Mouse (Mus musculus) erythroblast, adult 5-6 weeks (primary cell): ENCODE measurements at regions not wholly inside any gene's neighbourhood (a gene's known extent, or its start where the extent isn't known, plus 50 kb on each side); places are given as distances from the start of the nearest gene placed in this dataset.
"Not testable (repeated sequence)": the region's sequence is repeated elsewhere in the genome, so short reads cannot be mapped to it uniquely, and the experiment has no call there.

Experiments
- ATAC-seq: replicated peaks from 2 replicates; pipeline ENCODE4 v1.8.0; 2016; ENCODE audit warnings: moderate number of reproducible peaks, mild to moderate bottlenecking, moderate TSS enrichment, inconsistent platforms; ENCODE audit not compliant: poor library complexity, low FRiP score, severe bottlenecking

DNA sequence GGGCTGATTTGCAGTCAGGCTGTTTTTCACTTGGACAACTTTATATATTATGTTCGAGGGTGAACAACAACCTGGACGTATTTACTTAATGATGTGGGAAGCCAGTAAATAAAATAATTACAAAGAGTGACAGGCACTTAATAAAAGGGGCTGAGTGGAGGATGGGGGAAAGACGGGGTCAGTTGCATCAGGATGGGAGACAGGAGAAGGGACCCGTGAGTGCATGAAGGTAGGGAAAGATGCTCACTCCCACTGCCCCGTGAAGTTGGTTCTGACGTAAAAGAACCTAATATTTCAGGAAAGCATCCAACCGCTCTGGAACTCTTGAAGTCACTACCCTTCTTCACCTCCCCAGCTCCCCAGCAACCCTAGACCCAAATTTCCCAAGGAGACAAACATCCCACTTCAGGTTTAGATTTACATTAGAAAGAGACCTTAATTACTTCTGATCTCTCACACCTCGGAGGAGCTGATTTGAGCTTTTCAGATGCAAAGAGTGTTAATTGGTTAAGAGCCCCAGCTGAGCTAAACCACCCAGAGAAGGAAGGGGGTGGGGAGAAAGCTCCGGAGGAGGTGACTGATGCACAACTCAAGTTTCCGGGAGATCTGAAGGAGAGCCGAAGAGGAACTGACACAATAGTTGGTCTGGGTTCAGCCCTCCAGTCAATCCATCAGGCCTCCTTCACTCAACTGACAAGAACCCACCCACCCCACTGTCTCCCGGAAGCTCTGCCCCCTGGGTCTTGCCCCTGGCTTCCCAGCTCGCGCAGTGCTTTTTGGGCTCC, 121.9 kb upstream of the Shb start:
- ATAC-seq: no peak

DNA sequence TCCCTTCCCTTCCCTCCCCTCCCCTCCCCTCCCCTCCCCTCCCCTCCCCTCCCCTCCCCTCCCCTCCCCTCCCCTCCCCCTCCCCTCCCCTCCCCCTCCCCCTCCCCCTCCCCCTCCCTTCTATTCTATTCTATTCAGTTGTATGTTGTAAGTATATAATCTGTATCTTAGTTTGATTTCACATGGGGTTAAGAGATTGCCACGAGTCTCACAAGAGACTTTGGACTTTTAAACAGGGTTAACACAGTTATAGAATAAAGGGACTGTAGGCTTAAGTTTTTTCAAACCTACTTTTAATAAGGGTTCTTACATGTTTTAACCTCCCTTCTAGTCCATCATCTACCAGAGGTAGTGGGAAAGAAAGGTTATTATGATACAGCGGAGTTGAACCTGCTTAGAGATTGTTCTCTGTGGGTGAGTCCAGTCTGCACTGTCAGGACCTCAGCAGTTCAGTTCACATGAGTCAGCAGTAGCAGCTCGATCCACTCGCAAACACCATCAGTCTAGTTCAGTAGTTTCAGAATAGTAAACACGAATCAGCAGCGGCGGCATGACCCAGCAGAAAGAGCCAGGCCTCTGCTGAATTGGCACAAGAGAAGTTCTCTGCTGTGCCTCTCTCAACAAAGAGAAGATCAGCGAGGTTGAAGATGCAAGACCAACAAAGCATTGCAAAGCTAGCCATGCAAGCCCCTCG, 116.8 kb upstream of the Shb start:
- no peak for ATAC-seq

DNA sequence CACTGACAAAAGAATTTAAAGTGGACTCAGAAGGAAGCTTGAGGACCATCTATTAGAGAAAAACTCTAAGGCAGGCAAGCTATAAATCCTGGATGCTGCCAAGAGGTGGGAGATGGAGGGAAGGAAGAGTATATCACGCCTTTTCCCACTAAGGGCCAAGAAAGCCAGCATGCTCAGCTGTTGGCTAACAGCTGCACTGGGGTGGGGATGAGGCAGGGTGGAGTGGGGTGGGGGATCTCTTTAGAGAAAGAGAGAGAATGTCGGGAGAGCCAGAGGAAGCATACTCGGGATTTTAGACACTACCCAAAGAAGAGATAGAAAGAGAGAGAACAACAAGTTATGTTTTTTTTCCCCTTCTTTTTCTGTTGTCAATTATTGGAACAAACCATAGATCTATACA, 115.2 kb upstream of the Shb start:
- no peak for ATAC-seq

- ATAC-seq: no peak
Observed at GRCm38 (mm10) chr4:45642604-45643003, 110.3 kb upstream of the Shb start.

GRCm38 (mm10) chr4:45641272-45641671, 109.0 kb upstream of the Shb start:
- ATAC-seq: no peak

DNA sequence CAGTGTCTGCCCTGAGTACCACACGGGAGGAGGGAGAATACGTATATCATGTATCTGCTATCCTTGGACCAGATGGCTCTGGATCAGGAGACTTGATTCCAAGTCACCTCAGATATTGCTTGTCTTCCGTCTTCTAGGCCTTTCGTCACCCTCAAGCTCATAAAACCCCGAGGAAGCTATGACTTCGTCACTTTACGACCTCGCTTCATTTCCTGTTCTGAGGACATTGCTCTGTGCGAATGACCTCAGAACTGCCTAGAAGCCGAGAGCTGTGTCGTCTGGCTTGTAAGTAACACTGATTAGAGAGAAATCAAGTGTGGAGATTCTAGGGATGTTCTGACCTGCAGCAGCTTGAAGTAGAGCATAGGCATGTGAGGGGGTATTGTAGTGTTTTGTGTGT, 108.4 kb upstream of the Shb start:
- no peak for ATAC-seq

GRCm38 (mm10) chr4:45639397-45640034, 107.2 kb upstream of the Shb start:
- no peak for ATAC-seq

GRCm38 (mm10) chr4:45638411-45638810, 106.1 kb upstream of the Shb start:
- ATAC-seq: no peak

GRCm38 (mm10) chr4:45631276-45632045, 99.2 kb upstream of the Shb start:
- no peak for ATAC-seq

DNA sequence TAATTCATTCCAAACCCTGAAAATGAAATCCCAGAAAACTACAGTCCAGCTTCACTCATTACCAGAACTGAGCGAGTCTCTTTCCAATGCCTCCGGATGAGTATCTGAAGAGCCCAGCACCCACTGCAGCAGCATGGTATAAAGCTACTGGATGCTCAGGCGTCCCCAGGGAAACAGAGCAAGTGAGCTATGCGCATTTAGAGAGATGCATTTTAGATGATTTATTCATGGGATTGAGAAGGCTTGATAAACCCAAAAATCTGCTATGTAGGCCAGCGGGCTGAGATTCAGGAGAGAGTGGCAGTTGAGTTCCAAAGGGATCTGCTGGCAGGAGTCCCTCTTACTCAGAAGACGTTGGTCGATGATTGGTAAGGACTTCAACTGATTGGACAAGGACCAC, 93.4 kb upstream of the Shb start:
- no peak for ATAC-seq

DNA sequence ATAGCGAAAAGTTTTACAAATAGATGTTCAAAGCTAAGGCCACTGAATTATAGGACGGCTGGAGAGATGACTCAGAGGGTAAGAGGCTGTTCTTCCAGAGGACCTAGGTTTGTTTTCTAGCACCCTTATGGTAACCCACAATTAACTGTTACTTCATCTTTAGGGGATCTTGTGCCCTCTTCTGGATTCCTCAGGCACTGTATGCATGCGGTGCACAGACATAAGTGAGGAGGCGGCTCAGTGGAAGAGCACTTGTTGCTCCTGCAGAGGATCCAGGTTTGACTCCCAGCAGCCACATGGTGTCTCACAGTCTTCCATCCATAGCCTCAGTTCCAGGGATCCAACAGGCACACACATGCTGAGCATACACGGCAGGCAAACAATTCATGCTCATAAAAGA, 89.7 kb upstream of the Shb start:
- ATAC-seq: no peak

- ATAC-seq: no peak
Observed at GRCm38 (mm10) chr4:45617126-45617525, 84.9 kb upstream of the Shb start.

DNA sequence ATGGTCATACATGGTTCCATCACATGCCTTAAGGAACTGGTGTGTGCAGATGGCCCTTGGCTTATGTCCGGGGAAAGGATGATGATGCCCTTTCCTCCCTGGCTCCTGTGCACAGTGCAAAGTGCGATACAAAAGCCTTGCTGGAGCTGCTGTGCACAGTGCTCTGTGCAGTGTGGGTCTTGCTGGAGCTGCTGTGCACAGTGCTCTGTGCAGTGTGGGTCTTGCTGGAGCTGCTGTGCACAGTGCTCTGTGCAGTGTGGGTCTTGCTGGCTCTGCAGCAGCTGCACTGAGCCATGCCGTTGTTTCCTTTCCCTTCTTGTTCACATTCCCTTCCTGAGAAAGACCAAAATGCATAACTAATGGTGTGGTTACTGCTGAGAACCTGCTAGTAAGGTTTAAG, 81.2 kb upstream of the Shb start:
- not testable (repeated sequence) for ATAC-seq

- peak; percentile 49; the same call in 1 of the 2 replicates for ATAC-seq
Observed at GRCm38 (mm10) chr4:45612132-45612531, 79.9 kb upstream of the Shb start.

DNA sequence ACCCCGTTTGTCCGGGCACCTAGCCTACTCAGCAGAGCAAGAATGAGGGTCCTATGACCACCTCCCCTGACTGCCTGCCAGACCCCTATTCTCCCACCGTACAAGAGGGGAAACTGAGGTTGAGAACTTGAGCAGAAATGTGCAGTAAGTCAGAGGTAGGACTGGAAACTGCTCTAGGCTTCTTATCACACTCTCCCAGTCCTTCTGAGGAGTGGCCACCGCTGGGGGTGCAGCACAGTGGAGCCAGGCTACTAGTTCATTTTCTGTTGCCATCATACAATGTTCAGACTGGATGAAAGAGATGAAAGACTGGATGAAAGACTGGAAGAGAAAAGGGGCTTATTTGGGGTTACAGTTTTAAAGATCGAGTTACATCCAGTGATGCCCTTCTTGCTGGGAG, 78.7 kb upstream of the Shb start:
- no peak for ATAC-seq

GRCm38 (mm10) chr4:45606578-45606977, 74.3 kb upstream of the Shb start:
- ATAC-seq: no peak

DNA sequence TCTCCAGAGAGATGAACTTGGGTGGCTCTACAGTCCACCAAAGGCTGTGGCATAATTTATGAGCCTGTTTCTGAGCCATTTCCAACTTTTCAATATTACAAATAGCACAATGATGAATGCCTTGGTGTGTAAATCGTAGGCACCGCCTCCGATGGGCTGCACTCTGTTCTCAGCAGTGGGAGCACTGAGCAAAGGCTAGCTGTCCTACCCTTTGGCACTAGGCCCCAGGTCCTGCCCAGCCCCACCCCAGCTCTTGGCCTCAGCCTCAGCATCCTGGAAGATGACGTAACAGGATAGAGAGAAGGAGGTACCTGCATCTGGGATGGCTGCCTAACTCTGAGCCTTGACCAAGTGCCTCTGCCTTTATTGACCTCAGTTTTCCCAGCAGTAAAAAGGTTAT, 73.4 kb upstream of the Shb start:
- no peak for ATAC-seq

- no peak for ATAC-seq
Observed at GRCm38 (mm10) chr4:45604271-45604800, 72.1 kb upstream of the Shb start.

GRCm38 (mm10) chr4:45600520-45600919, 68.2 kb upstream of the Shb start:
- ATAC-seq: no peak

DNA sequence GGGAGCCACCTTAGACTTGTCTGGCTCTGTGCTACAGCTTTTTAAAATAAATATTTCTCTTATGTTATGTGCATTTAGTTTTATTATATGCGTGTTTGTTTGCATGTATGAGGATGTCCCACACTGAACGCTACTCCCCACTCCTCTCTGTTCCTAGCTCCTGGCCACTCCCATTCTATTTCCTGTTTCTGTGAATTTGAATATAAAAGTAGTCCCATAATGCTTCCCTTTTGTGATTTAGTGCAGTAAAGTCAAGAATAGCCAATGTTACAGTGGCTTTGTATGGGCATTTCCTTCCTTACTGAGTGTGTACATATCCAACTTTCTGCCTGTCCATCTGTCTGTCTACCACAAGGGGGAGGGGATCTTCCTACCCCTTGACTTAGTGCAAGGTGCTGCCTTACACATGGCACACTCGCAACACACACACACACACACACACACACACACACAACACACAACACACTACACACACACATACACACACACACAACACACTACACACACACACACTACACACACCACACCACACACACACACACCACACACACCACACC, 61.2 kb upstream of the Shb start:
- ATAC-seq: no peak
